Mouse (Mus musculus) megakaryocyte, adult 5-6 weeks (primary cell): ENCODE measurements around the gene Epha2. TPM values are rescaled to one million over a fixed set of nuclear protein-coding genes. Genes with fewer than 3 reads are reported as not detected.
A peak's percentile ranks its signal among the peaks of the same experiment; 100 is the strongest.

Experiments
- ATAC-seq: 2 replicates; pipeline ENCODE4 v1.8.0; 2016; ENCODE audit warnings: mild to moderate bottlenecking, inconsistent platforms; ENCODE audit not compliant: poor library complexity, severe bottlenecking
- total RNA-seq, 2 experiments: library from RNA; stranded (forward) in 1 of 2; stranded (reverse) in 1 of 2; fragments of 153-499, 151-499 nt in 1 of 2; fragments of 221-1000, 200-1000 nt in 1 of 2; gene quantifications; 2 replicates each; pipeline versions ENCODE4 v1.2.3 to v1.2.4; 2015 to 2017

The Epha2 gene
- total RNA-seq, 2 experiments from 2014 or later: 1.1 to 1.3 TPM

DNA sequence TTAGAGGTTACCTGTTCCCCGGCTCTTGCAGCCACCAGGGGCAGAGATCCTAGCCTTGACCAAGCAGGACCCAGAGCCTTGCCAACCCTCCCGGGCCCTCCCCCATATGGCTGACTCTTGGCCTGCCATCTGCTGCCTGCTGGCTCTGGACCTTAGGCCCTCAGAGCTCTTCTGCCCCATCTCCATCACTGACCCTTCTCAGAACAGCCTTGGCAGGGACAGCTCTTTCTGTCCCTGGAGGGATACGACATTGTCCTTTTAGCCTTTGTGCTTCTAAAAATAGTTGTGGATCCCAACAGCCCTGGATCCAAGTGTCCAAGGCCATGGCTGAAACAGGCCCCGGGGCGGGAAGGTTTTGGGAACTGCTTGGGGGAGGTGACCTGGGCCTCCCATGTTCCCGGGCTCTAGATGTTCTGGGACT, 23.7 kb downstream of the Epha2 start:
- ATAC-seq: no peak

DNA sequence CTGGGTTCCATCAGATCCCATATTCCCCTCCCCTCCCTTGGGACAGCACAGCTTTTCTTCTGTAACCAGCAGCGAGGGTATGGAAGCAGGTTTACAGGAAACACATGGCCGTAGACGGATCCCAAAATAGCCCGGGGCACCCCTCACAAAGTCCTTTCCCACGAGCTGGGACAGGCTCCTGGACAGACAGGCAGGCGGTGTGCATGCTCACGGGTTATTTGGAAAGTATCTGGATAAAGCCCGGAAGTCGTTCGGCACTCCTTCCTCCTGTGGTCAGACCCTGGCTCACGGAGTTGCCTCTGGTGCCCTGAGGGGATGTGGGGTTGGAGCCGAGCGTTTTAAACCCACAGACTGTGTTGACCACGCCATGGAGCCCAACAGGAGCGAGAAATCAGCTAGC, 24.6 kb downstream of the Epha2 start:
- peak; percentile 30; the same call in 1 of the 2 replicates for ATAC-seq

DNA sequence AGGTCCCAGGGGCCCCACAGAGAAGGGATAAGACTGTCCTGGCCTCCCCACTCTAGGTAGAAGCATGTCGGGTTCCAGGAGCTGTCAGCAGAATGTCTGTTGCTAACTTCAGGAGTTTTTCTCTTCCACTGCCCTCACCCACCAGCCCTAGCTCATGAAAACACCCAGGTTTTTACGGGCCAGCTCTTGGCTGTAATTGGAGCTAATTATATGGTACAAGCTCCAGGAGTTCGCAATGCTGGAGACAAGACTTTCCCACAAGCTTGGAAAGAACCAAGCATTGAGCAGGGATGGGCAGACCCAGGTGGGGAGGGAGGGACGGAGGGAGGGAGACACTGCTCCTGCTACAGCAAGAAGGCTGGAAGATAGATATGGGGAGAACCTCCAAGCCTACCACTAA, 26.0 kb downstream of the Epha2 start:
- no peak for ATAC-seq

DNA sequence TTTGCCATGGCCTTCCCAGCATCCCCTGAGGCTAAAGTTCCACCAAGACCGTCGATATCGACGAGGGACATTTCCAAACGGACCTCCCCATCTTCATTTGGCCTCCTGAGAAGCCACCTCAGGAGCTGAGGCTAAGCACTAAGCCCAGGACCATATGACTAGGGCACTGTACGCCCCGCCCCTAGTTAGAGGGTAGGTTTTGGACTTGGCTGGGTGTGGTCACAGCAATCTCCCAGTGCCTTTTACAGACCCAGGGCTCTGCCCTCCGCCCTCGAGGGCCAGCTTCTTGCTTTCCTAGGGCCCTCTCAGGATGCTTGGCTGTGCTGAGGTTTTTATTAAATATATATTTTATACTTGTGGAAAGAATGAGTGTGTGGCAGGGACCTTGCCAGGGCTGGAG, 27.7 kb downstream of the Epha2 start:
- no peak for ATAC-seq

- peak; percentile 35; the same call in 1 of the 2 replicates for ATAC-seq
Measured at GRCm38 (mm10) chr4:141329968-141330367, 28.9 kb downstream of the Epha2 start.

- no peak for ATAC-seq
Measured at GRCm38 (mm10) chr4:141331446-141331845, 30.4 kb downstream of the Epha2 start.

DNA sequence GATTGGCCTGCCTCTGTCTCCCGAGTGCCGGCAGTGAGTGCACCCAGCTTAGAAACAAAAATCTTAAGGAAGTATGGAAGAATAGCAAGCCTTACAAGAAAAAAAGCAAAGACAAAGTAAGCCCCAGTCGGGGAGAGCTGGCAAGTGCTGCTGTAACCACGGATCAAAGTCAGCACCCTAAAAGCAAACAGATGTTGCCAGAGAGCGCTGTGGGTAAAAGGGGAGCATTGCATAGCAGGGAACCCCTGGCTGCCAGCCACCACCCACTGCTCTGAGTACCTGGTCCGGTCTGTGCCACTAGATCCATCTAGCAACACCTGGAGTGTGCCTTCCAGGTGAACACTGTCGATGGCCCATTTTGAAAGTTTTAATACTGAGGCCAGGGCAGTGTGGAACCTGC, 31.2 kb downstream of the Epha2 start:
- no peak for ATAC-seq

- ATAC-seq: no peak
Measured at GRCm38 (mm10) chr4:141334695-141335094, 33.7 kb downstream of the Epha2 start.

DNA sequence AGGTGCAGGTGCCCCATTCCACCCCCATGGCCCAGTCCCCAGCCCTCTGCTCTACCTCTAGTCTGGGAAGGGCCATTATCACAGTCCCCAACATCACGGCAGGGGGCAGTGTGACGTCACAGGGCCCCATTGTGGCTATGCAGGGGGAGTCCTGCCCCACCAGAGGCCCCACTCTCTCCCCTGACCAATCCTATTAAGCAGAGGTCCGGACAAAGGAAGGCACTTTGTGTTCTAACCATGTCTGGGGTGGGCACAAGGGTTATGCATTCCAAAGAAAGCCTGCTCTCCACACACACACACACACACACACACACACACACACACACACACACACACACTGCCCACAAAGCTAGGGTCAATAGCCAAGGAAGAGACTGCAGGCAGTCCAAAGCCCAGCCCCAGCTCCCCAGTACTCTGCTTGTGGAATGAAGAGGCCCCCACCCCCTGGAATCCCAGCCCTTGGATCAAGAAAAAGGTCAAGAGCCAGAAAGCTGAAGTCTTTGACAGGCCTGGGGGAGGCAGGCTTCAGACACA, 34.3 kb downstream of the Epha2 start:
- ATAC-seq: no peak

GRCm38 (mm10) chr4:141336196-141336595, 35.2 kb downstream of the Epha2 start:
- no peak for ATAC-seq

GRCm38 (mm10) chr4:141337986-141338385, 36.9 kb downstream of the Epha2 start:
- no peak for ATAC-seq

- no peak for ATAC-seq
Measured at GRCm38 (mm10) chr4:141338853-141339252, 37.8 kb downstream of the Epha2 start.

DNA sequence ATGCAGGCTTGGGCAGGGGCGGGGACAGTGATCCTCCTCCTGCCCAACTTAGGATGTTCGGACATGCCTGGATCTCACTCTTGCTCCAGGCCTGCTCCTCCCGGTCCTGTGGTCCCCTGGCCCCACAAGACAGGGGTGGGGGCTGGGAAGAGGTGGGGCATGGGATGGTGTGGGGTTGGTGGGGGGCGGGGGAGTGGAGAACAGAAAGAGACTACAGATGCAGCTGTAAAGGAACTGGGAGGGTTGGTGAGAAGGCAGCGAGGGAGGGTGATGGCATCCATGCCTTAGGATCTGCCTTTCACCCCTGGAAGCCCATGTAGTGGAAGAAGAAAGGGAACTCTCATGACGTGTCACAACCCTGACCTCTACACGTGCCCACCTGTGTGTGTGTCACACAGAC, 40.4 kb downstream of the Epha2 start:
- ATAC-seq: no peak

DNA sequence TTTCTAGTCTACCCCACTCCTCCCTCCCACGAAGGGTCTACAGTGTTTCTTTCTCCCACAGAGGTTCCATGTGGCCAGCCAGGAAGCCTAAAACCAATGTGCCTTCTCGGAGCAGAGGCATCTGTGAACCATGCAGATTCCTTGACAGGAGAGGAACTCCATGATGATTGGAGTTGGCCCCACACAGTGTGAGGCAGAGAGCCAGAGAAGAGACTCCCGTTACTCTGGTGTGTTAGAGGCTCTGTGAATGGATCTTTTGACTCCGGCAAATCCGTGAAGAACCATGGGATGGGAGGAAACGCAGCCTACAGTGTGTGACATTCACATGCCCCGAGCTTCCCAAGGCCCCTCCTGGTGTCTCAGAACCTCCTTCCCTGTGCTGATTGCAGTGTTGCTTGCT, 42.5 kb downstream of the Epha2 start:
- no peak for ATAC-seq

- ATAC-seq: no peak
Measured at GRCm38 (mm10) chr4:141345219-141345618, 44.2 kb downstream of the Epha2 start.

- no peak for ATAC-seq
Measured at GRCm38 (mm10) chr4:141347365-141347797, 46.3 kb downstream of the Epha2 start.

DNA sequence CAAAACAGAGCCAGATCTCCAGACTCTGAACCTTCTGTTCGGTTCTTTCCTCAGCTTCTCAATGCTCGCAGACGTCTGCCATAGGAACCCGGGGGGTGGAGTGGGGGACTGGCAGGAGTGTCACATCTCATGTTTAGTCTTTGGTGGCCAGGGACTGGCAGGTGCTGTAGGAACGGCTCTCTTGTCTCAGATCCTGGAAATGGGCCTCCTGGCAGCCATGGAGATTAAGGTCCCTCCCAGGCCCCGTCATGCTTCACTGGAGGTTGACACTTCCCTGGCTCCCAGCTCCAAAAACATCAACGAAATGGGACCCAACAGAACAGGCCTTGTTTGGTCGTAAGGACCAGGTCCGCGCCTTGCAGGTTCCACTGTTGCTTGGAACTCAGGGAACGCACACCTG, 47.6 kb downstream of the Epha2 start:
- ATAC-seq: no peak

DNA sequence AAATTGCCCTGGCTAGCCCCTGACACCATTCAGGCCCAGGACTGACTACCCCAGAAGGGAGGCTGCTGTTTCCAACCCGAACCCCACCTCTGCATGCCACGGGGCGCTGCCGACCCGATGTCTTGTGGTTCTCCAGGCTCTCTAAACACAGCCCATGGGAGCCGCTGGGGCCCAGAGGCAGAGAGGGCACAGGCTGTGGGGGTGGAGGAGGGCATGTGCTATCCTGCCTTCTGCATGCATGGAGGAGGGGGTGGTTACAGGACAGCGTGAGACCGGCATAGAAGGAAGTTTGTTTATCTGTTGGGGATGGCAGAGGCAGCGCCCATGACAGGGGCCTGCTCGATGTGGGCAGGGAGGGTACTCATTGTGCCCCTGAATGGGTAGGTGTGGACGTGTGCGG, 49.0 kb downstream of the Epha2 start:
- ATAC-seq: no peak

DNA sequence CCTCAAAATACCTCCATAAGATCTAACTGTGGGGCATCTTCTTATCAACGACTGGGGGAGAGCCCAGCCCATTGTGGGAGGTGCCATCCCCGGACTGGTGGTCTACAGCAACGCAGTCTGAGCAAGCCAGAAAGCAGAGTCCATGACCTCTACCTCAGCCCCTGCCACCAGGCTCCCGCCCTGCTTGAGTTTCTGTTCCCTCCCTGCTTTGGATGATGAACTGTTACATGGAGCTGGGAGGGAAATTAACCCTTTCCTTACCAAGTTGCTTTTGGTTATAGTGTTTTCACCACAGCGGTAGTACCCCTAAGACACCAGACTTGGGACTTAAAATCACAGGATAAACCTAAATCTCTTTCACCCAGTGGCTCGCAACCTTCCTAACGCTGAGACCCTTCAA, 50.9 kb downstream of the Epha2 start:
- ATAC-seq: no peak

DNA sequence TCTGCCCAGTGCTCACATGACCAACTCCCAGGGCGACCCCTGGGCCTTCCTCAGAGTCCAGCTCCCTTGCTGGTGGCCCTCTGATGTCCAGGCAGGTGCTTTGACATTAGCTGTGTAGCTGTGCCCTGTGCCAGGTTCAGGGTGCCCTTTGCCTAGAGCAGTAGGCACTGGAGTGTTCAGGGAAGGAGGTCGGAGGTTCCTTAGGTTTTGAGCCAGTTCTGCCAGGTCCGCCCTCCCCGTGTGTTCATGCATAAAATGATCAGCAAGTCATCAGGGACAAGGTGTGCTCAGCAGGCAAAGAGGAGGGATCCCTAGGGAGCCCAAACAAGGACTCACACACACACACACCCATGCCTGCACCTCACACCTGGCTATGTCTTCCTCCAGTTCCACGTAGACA, 51.9 kb downstream of the Epha2 start:
- ATAC-seq: no peak

- ATAC-seq: no peak
Measured at GRCm38 (mm10) chr4:141353868-141354267, 52.8 kb downstream of the Epha2 start.

DNA sequence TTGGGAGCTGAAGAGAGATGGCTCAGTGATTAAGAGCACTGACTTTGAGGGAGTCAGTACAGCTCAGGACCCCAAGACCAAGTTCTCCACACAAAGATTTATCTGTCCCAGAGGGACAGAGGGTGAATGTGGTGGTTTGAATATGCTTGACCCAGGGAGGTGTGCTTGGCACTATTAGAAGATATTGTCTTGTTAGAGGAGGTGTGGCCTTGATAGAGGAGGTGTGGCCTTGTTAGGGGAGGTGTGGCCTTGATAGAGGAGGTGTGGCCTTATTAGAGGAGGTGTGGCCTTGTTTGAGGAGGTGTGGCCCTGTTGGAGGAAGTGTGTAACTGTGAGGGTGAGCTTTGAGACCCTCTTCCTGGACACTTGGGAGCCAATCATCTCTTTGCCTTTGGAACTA, 56.8 kb downstream of the Epha2 start:
- no peak for ATAC-seq

- ATAC-seq: no peak
Measured at GRCm38 (mm10) chr4:141359222-141359621, 58.2 kb downstream of the Epha2 start.
